In the genomic region with DNA sequence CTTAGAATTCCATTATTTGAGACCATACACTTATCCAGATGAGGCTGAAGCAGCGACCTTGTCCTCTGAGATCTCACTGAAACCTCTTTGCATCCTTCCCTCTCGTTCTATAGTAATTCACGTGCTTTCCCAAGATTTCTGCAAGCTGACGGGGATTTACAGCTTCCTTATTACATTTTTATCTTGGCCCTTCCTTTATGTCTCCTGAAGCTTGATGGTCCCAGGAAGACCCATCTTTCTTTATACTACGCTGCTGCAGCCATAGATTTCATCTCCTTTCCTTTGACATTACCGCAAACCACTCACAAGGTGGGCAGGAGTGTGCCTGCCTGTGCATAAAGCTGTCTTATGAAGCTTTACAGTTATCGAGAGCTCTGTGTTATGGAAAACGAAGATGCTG, we compare ENCODE assay signal across 17 mouse cellular contexts.
DNase-seq lines count a peak whose midpoint lies in the region; ATAC-seq and TF ChIP-seq lines count a peak whose summit lies in the region.
"Had no signal": no experiment of that assay in that cellular context is flagged by ENCODE, and none has a peak within 500 bp of the region (broad histone marks: within the 10 kb centered on the region; RNA-seq: fewer than 3 reads in every experiment).

No protein-coding gene starts in this region.

- no peak overlapping the region for H3K4me2 ChIP-seq in midbrain, embryonic 11.5 days
- H3K4me2 ChIP-seq in midbrain, embryonic 15.5 days, result no peak overlapping the region
- H3K4me2 ChIP-seq in myocyte (ENCODE audit: low read depth), result peak overlapping the region; percentile 46

- no peak overlapping the region for H3ac ChIP-seq in myocyte (ENCODE audit: control insufficient read depth, insufficient read length)

- H3K79me2 ChIP-seq in myocyte (ENCODE audit: control insufficient read depth, insufficient read depth), result no peaks in the 10 kb centered on the region

- no peak overlapping the region for H3K27ac ChIP-seq in midbrain, embryonic 11.5 days (ENCODE audit: low read depth, low read length)
- no peak overlapping the region for H3K27ac ChIP-seq in midbrain, embryonic 15.5 days

- peak; percentile 56 for DNase-seq in heart, adult 11 months
- no peak for DNase-seq in heart, postnatal 10 days
- DNase-seq in midbrain, embryonic 11.5 days (ENCODE audit: low spot score, missing footprints), result peak; percentile 65
- DNase-seq: adrenal gland, adult 8-10 months; adrenal gland, postnatal 10 days; B cell, adult 2 months; cerebellum, adult 11 months; cerebellum, adult 11-12 months; cerebellum, adult 18-20 months had no signal

- no peaks in the 10 kb centered on the region; the same call in 1 of the 2 replicates for H3K9me3 ChIP-seq in midbrain, embryonic 11.5 days (ENCODE audit: control insufficient read depth, low read length)
- no peaks in the 10 kb centered on the region for H3K9me3 ChIP-seq in midbrain, embryonic 15.5 days

- H3K4me3 ChIP-seq in midbrain, embryonic 11.5 days (ENCODE audit: low read depth, low read length), result no peak overlapping the region
- H3K4me3 ChIP-seq in midbrain, embryonic 15.5 days, result no peak overlapping the region
- no peak overlapping the region for H3K4me3 ChIP-seq in myocyte

- ATAC-seq in midbrain, embryonic 11.5 days (ENCODE audit: low FRiP score), result no peak
- no peak for ATAC-seq in midbrain, embryonic 15.5 days (replicated peaks)
- no peak for ATAC-seq in megakaryocyte-erythroid progenitor cell, adult 5-6 weeks (replicated peaks; ENCODE audit: low FRiP score, low TSS enrichment, poor library complexity, severe bottlenecking)
- ATAC-seq: activated CD4-positive, CD25-positive, alpha-beta regulatory T cell, adult 4 months; CD4-positive, CD25-positive, alpha-beta regulatory T cell, adult 4 months had no signal

- intact Hi-C loops in heart, postnatal 10 days (cut with DNase I), result no loop called here

- no peak overlapping the region for H3K9ac ChIP-seq in midbrain, embryonic 11.5 days (ENCODE audit: low read length)
- no peak overlapping the region for H3K9ac ChIP-seq in midbrain, embryonic 15.5 days

- WGBS in midbrain, embryonic 11.5 days, result 88% methylated on average over 8 of the region's 8 CpGs
- 90% methylated on average over 8 of the region's 8 CpGs for WGBS in midbrain, embryonic 15.5 days

- no peaks in the 10 kb centered on the region for H3K36me3 ChIP-seq in midbrain, embryonic 11.5 days (ENCODE audit: control insufficient read depth, insufficient read depth, low read length)
- no peaks in the 10 kb centered on the region for H3K36me3 ChIP-seq in midbrain, embryonic 15.5 days (replicated peaks)
- H3K36me3 ChIP-seq in myocyte (ENCODE audit: control insufficient read depth, insufficient read depth), result no peaks in the 10 kb centered on the region
- H3K36me3 ChIP-seq: G1E had no signal

- TF ChIP-seq POLR2A in myocyte (IDR thresholded peaks at IDR 0.05; ENCODE audit: insufficient read length, low read depth), result no peak

- no peaks in the 10 kb centered on the region for H3K27me3 ChIP-seq in midbrain, embryonic 11.5 days (ENCODE audit: control insufficient read depth, insufficient read depth, low read length)
- H3K27me3 ChIP-seq in midbrain, embryonic 15.5 days (replicated peaks), result no peaks in the 10 kb centered on the region
- H3K27me3 ChIP-seq in myocyte (ENCODE audit: control insufficient read depth, insufficient read depth, insufficient read length), result no peaks in the 10 kb centered on the region
- H3K27me3 ChIP-seq: CH12.LX, Patski had no signal

- H3K4me1 ChIP-seq in midbrain, embryonic 11.5 days (ENCODE audit: control insufficient read depth, insufficient read depth, low read length), result no peaks in the 10 kb centered on the region
- no peaks in the 10 kb centered on the region for H3K4me1 ChIP-seq in midbrain, embryonic 15.5 days

TF ChIP-seq in myocyte, 11 proteins besides CTCF, POLR2A, EP300 and RAD21:
- TF ChIP-seq MYOD1 (IDR thresholded peaks at IDR 0.05; ENCODE audit: control insufficient read depth in 1 of 3, insufficient read length in 2 of 3, low read depth in 2 of 3) (no peak), POLR2AphosphoS2 (IDR thresholded peaks at IDR 0.05; ENCODE audit: insufficient read length, low read depth) (no peak), REST (IDR thresholded peaks at IDR 0.05; ENCODE audit: insufficient read depth, insufficient read length) (no peak), TCF12 (IDR thresholded peaks at IDR 0.05; ENCODE audit: insufficient read depth, poor library complexity, severe bottlenecking) (no peak)

Comparison
In these comparisons a context has a peak if more than half of its experiments do, and no peak if none do; other contexts are left out.
1. DNase-seq: peak in heart, adult 11 months (single experiment) and midbrain, embryonic 11.5 days (single experiment); none in heart, postnatal 10 days (0 of 2).